Mouse (Mus musculus) embryo, embryonic 10.5 days (tissue): ENCODE measurements around the gene Rps11.
"Not testable (repeated sequence)": the region's sequence is repeated elsewhere in the genome, so short reads cannot be mapped to it uniquely, and the experiment has no call there.

Experiments used
- DNase-seq: peaks from one replicate; pipeline ENCODE4 v3.0.0-alpha.2; 2015; ENCODE audit warnings: low spot score

Gene Rps11

DNA sequence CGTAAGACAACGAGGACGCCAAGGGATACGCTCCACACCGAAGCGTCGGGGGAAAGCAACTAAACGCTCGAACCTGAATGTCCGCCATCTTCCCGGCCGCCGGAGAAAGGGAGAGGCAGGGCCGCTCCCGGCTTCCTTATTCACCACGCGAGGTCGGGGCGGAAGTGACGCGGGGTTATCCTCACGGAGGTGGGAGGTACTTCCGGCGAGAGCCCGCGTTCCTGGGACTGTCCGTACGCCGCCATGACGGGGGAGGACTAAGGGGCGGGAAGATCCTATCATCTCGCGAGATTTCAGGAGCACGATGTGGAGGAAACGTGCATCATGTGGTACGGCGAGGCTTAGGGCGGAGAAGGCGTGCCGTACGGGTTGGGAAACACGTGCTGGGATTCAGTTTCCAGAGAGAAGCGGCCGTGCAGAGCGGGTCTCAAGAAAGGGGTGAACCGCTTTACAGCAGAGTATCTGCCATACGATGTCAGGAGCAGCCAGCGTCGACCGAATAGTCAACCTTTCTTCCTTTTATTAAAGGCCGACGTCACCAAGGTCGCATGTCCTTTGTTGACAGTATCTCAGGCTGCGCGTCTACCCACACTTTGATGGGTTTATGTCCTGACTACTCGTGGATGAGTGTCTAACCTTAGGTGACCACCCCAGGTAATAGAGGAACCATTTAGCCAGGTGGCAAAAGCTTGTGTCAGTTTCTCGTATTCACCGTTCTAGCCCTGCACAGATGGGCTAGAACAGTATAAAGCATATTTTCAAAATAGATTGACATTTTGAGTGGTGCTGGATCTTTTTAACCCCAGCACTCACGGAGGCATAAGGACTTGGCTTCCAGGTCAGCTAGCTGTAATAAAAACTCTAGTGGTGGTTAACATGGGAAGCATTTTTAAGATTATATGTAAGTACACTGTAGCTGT is at the start of gene Rps11:
Gene Rps11, minus strand, starts transcription at position 216 of the 920 bp plus-strand sequence.
- DNase-seq, result peak; percentile 100

DNA sequence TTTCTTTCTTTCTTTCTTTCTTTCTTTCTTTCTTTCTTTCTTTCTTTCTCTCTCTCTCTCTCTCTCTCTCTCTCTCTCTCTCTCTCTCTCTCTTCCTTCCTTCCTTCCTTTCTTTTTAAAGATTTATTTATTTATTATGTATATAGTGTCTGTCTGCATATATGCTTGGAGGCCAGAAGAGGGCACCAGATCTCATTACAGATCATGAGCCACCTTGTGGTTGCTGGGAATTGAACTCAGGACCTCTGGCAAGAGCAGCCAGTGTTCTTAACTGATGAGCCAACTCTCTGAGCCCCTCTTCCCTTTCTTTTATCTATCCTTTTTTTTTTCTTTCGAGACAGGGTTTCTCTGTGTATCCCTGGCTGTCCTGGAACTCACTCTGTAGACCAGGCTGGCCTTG is 49.5 kb upstream of the Rps11 start:
- not testable (repeated sequence) for DNase-seq

DNA sequence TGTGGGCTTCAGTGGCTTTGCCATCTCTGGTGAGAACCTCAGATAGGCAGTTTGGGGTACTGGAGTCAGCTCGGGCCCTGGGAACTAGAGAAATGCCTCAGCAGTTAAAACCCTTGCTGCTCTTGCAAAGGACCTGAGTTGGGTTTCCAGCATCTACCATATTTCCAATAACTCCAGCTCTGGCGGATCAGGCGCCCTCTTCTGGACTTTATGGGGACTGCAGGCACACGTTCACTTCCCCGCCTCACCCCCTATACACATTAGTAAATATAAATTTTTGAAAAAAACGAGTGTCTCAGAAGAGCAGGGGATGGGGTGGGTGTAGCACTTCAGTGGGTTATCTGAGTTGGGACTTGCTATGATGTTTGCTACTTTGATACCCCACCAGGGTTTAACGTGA is 48.7 kb upstream of the Rps11 start:
- DNase-seq, result no peak

DNA sequence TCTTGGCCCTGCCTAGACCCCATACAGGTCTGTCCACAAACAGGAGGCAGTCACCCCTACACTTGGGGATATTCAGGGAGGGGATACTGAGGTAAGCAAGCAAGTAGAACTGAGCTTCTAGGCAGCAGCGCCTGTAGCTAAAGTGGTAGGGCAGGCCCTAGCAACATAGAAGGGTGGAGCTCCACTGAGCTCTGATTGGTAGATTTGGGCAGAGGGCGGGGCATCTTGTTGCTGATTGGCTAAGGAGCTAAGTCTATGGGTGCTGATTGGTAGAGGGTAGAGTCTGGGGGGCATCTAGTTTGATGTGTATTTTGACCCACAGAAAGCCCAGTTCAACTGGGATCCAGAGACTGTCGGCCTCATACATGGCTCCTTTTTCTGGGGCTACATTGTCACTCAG is 45.3 kb upstream of the Rps11 start:
- no peak for DNase-seq

DNA sequence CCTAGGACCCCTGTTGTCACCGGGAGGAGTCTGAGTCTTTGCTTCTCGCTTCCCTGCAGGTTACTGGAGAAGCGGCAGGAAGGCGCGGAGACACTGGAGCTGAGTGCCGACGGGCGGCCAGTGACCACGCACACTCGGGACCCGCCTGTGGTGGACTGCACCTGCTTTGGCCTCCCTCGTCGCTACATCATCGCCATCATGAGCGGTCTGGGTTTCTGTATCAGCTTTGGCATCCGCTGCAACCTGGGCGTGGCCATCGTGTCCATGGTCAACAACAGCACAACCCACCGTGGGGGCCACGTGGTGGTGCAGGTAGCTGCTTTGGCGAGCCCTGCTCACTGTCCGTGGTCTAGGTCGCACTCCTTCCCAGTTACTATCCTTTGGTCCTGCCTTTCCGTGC is 44.4 kb upstream of the Rps11 start:
- no peak for DNase-seq

DNA sequence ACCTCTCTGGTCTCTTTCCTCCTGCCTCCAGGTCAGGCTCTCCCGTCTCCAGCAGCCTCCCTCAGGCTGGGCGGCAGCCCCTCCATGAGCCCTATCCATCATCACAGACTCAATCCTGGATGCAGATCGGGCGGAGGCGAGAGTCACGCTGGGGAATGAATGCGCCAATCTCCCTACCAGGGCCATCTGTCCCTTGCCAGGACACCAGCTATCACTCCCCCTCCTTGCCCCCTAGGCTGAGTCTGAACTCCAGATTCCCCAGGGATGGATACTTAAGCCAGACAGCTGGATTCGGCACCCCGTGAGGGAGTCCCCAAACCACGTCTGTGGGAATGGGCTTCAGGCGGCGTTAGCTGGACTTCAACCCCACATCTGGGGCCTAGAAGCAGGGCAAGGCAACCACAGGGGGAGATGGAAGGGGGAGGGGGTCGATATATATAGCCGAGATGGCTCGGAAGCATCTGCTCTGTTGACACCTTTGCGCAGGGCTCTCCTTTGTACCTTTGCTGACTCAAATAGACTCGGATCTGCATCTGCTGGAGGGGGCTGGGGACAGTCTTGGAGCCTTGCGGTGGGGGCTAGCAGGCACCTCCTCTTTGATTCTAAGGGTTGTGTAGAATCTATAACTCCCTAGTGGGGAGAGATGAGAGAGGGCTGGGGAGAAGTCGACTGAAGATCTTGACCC is 43.7 kb upstream of the Rps11 start:
- no peak for DNase-seq

DNA sequence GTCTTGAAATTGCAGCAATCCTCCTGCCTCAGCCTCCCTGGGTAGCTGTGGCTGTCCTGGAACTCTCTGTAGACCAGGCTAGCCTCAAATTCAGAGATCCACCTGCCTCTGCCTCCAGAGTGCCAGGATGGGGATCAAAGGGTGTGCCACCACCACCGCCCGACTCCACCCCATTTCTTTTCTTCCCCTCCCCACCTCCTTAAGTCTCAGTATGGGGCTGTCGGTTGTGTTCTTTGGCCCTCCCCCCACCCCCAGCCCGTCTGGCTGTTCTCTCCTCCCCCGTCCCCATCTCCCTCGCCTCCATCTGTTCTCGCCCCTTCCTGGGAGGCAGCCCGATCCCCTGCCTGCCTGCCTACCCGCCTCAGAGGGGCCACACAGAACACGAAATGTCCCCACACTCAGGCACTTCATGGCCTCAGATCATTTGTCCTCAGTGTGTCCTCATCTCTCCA is 42.7 kb upstream of the Rps11 start:
- no peak for DNase-seq

DNA sequence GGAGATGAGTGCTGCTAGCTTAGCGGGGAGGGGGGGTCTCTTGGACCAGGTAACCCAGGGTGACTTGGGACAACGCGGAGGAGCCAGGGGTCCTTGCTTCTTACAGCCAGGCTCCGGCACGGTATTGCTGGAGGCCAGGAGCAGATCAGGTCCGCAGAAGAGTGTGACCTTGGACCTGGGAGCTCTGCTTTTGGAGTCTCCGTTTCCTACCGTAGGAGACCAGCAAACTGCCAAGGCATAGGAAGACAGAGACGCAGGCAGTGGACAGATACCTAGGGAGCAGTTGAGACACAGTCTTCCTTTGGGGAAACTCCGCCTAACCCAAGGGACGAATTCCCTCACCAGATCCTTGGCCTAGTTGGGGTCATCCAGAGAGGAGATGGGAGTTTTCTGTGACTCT is 41.5 kb upstream of the Rps11 start:
- DNase-seq, result no peak

DNA sequence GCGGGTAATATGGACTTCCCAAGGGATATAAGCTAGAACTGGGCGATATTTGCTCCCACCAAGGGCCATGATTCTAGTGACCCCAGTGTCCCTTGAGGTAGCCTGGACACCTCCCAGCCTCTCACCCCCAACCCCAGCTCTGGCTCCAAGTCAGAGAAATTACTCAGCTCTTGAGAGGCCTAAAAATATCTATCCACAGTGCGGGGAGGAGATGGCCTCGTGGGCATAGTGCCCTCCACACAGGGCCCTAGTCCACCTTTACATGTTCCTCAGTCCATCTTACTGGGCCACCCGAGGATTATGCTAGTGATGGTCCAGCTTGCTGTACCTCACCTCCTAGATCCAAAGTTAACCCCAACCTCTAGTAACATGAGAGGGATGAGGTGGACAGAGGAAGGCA is 40.6 kb upstream of the Rps11 start:
- DNase-seq, result no peak

DNA sequence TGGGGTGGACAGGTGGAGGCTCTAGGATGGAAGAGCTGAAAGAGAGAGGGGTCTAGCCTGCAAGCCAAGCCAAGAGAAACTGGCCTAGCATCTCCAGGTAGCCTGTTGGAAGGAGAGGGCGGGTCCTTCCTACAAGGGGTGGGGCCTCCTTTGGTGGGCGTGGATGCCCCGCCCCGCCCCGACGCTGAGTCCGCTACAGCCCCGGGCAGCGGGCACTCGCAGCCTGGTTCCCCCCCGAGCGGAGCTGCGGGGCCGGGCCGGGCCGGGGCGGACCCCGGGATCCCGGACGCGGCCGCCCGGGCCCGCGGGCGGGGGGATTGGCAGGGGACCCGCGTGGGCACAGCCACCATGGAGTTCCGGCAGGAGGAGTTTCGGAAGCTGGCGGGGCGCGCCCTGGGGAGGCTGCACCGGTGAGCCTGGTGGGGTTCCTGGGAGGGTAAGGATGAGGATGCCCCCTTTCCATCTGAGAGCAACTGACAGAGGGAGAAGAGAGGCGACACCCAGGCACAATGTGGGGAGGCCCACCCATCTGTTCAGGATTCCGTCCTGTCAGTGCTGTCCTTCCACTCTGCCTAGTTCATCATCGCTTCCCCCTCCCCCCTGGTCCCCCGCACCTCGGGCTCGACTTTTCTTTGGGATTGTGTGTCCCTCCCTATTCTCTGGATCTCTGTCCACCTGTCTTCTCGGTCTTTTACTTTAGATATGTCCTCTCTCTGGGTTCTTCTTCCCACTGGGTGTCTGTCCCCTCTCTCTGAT is 39.7 kb upstream of the Rps11 start, which contains the start of gene Slc17a7:
Gene Slc17a7, plus strand, starts transcription at position 215 of the 756 bp plus-strand sequence.
- peak; percentile 59 for DNase-seq

DNA sequence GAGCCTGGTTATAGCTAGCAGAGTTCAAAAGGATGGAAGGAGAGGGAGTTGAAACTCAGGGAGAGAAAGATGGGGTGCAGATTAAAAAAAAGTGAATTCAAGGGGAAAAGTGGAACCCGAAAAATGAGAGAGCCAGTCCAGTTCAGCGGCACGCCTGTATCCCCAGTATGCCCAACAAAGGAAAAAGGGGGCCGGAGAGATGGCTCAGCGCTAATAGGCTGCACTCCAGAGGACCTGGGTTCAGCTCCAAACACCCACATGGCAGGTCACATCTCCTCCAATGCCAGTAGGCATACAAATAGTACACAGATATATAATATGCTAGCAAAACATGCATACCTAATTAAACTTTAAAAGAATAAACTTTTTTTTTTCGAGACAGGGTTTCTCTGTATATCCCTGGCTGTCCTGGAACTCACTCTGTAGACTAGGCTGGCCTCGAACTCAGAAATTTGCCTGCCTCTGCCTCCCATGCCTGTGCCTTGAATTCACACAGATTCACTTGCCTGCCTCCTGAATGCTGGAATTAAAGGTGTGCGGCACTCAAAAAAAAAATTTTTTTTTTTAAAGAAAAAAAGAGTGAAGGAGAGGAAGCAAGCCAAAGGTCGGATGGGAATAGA is 38.9 kb upstream of the Rps11 start:
- DNase-seq, result no peak

DNA sequence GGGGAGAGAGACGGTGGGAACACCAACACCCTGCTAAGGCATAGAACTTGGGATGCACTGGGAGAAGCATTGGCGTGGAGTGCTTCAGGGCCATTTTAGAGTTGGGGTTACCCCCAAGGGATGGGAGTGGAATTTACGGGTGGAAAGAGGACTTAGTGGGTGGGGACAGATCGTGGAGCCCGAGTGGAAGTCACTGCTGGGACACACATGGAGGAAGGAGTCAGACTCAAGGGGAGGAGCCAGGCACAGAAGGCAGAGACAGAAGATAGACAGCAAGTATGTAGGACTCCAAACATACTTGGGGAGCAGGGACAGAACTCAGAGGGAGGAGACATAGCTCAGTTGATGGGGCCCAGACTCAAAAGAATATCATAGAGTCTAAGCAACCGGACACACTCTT is 38.3 kb upstream of the Rps11 start:
- no peak for DNase-seq

DNA sequence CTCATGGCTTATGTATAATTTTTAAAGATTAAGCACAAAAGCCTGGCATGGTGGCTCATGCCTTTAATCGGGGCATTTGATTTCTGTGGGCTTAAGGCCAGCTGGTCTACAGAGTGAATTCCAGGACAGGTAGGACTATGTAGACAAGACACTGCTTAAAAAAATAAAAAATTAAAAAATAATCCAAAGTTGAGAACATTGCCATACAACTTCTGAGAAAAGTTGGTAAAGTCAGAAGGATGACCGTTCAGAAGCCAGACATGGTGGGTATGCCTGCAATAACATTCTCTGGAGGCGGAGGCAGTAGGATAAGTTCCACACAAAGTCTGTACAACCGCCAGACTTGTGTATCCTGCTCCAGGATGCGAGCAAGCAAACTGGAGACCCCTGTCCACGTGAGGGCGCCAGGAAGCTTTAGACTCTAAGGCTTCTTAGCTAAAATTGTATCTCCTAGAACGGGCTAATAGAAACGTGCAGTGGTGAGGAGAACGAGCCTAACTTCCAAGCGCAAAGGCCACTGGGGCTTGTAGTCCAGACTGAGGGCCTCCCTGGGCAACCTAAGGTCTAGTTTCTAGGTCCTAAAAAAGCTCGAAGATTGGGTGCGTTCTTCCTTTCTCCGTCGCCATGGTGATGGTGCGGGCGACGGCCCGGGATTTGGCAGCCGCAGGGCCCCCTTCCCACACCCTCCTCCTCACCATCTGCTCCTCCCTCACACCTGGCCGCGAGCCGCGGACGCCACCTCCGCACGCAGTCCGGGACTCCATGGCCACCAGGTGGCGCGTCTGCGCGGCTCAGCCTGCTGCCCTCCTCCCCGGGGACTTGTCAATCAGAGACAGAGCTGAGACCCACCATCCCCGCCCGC is 37.6 kb upstream of the Rps11 start:
- peak; percentile 95 for DNase-seq

DNA sequence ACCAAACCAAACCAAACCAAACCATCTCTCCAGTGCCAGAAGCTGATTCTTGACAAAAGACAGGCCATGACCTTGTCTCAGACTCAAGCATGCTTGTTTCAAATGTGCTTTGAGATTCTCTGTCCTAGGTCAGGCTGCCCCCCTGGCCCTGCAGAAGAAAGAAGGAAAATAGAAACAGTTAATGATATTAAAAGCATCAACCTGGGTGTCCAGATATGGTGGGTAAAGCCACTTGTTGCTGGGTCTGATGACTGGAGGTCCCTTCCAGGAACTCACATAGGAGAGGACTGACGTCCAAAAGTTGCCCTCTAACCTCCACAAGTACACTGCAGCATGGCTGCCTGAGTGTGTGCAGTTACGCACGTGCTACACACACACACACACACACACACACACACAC is 36.6 kb upstream of the Rps11 start:
- DNase-seq, result no peak

DNA sequence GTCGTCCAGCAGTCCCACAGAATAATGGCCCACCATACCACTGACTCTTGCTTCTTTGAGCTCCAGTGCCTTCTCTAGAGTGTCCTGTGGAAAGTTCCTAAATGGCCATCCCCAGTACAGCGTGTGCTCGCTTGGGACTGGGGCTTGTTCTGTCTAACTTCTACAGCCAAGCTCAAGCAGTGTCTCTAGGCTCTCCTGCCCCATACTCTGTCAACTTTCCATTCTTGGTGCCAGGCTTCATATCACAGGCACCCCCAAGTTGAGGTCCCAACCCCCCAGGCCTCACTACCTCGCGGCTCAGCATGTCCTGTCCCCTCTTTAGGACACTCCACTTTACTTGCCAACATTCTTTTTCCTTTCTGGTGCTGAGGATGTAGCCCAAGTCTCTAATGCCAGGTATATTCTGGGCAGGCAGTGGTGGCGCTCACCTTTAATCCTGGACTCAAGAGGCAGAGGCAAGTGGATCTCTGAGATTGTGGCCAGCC is 36.1 kb upstream of the Rps11 start:
- no peak for DNase-seq

DNA sequence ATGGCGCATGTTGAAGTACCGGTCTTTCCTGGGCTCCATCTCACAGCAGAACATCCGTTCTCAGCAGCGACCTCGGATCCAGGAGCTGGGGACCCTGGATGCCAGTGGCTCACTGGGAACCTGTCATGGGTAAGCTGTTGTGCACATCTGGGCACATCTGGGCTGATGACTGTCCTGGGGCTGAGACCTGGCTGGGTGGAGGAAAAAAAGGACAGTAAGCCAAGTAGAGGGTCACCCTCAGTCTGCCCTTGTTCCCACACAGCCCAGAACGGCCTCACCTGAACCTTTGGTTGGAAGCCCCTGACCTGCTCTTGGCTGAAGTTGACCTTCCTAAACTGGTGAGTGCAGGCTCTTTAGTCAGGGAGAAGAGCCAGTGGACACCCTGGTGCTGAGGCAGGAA is 34.8 kb upstream of the Rps11 start:
- no peak for DNase-seq

DNA sequence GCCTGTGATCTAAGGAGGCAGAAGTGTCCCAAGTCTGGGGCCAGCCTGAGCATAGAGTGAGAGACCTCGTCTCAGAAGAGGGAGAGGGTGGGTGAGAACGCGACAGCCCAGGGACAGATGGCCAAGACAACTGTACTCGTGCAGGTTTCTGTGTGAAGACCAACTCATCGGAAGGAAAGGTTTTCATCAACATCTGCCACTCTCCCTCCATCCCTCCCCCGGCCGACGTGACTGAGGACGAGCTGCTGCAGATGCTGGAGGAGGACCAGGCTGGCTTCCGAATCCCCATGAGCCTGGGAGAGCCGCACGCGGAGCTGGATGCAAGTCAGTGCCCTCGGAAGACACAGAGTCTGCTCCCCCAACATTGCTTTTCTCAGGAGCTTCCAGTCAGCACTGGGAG is 33.2 kb upstream of the Rps11 start:
- DNase-seq, result no peak

DNA sequence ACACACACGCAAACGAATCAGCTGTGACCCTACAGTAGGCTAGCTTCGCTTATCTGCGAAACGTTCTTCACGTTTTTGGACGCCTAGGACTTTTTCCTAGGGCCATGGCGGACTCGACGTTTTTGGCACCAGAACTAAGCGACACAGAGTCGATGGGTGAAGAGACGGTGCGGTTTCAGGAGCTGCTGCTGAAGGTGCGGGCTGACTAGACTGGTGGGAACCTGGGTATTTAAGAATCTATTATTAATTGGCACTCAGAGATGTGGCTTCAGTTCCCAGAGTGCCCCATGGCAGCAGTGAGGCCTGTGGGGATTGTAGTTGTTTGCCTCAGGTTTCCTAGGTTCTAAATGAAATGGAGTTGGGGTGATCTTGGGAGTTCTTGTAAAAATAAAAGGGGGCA is 32.0 kb upstream of the Rps11 start:
- no peak for DNase-seq

DNA sequence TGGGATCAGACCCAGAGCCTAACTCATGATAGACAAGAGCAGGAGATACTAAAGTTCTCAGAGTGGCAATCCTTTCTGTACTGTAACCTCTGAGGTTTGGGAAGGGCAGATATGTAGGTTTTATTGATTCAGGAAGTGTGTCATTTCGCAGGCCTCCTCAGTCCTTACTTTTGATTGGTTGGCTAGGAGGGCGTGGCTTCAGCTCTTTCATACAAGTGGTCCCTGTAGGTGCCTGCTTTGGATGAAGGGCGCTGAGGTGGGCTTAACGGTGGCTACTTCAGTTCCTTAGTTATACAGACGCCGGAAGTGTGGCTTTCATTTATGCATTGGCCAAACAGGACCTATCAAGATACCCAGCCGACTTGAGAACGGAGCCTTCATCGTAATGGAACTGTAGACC is 31.4 kb upstream of the Rps11 start:
- DNase-seq, result no peak

DNA sequence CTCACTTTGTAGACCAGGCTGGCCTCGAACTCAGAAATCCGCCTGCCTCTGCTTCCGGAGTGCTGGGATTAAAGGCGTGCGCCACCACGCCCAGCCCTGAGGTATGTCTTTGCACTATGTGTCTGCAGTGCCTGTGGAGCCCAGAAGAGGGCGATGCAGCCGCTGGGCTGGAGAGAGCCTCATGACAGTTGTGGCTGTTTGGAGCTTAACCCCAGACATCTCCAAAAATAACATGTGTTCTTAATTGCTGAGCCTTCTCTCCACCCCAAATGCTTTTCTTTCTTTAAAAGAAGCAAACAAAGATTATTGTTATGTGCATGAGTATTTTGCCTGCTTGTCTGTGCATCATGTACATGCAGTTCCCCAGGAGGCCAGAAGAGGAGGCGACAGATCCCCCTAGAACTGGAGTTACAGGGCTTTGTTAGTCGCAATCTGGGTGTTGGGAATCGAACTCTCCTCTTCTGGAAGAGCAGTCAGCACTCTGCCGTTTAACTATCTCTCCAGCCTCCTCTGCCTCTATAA is 30.8 kb upstream of the Rps11 start:
- DNase-seq, result peak; percentile 43
